Mouse (Mus musculus) kidney, postnatal 14 days (tissue): ENCODE data around the gene Gnb1l.
A peak's percentile ranks its signal among the peaks of the same experiment; 100 is the strongest.

Experiments
- DNase-seq: peaks from one replicate; pipeline ENCODE4 v3.0.0; 2022; ENCODE audit warnings: mixed read lengths

Gnb1l gene

DNA sequence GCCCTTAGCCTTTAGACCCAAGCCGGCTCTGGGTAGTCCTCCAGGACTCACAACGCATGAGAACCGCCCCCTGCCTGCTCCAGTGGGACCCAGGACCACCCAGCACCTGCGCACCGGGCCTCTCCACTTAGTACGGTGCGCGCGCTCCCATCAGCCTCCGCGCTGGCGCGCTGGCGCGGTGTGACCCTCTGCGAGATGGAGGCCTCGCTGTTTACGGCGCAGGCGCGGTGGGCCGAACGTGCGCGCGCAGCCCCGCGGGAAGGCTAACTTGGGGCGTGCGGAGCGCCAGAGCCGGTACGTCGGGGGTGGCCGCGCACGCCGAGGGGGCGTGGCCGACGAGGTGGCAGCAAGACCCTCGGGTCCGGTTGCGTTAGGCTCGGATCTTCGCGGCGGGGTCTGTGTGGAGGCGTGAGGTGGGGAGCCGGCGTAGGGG, at the start of gene Gnb1l, which contains the start of gene Rtl10:
Gene Gnb1l (plus strand): TSS at position 156 of the 433 bp plus-strand sequence.
Gene Rtl10 (plus strand): TSS at position 344 of the 433 bp plus-strand sequence.
- DNase-seq, result peak; percentile 97

DNA sequence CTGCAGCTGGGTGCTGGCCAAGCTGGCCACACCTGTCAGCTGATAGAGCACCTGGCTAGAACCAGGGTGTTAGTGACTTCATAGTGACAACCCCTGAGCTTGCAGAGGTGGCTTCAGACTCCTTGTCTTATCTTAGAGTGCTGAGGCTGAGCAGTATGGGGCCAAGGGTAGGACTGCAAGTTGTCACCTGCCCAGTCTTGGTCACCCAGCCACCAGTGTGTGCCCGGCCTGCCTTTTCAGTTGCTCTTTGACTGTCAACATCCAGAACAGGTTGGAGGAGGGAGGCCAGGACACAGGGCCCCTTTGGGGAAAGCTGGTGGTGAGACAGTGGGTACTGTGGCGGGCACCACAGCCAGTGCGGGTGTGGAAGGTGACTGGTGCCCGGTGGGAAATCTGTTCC, 49.5 kb upstream of the Gnb1l start:
- no peak for DNase-seq

DNA sequence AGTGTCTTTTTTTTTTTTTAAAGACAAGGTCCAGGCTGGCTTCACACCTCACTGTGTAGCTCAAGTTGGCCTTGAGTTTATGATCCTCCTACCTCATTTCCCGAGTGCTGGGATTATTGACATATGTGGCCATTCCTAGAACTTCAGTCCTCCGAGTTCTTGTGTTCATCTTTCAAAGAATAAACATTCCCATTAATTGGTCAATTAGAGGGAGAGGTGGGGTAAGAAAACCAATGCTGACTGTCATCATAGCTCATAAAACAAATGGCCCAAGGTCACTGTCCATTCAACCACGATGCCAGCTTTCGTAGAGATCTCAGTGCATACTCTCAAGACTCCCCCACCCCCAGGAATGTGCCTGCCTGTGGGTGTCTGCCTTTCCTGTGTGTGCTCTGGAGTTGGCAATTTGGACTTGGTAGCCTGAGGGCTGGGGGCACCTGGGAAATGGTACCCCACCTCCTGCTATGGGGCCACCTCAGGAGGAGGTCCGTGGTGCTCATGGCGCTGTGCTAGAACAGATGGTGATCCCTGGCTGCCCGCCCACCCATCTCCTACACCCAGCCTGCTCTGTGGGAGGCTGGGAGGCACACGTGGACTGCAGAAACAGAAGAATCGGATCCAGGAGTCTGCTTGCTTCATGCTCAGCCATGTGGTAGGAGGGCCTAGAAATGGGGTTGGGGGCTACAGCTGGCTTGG, 46.9 kb upstream of the Gnb1l start:
- peak; percentile 29 for DNase-seq

DNA sequence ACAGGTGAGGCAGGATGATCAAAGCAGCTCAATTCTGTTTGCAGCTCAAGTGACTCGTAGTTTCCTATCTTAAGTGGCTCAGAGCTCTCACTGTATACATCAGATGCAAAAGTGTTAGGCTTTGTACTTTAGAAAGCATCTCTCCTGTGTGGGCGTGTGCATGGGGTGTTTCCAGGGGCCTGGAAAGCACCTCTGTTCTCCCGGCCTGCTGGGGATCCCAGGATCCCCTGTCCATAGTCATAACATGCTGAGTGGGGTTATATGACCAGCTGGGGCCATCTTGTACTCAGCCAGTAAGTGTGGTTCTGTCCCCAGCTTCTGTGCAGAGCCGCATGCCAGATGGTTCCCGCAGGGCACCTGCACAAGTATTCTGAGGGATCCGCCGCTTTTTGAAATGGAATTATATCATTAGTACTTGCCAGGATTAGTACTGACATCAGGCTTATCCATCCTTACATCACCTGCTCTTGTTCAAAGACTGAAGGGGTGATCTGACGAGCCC, 46.1 kb upstream of the Gnb1l start:
- DNase-seq, result no peak

GRCm38 (mm10) chr16:18453846-18454245, 44.7 kb upstream of the Gnb1l start:
- peak; percentile 50 for DNase-seq

DNA sequence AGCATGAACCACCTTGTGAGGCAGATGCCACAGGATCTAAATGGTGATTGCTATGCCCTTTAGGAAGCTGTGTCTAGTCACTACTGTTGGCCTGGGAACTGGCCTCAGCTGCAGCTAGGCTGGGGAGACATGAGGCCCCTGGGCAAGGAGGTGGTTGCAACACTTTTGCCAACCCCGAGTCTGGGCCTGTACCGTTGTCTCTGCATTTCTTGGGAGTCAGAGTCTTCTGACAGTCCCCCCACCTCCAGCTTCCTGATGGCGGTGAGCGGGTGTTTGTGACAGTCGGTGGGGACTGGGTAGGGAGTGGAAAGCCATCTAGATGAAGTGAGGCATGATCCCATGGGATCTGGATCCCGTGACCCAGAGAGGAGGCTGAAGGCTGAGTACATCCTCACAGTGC, 43.1 kb upstream of the Gnb1l start:
- no peak for DNase-seq

DNA sequence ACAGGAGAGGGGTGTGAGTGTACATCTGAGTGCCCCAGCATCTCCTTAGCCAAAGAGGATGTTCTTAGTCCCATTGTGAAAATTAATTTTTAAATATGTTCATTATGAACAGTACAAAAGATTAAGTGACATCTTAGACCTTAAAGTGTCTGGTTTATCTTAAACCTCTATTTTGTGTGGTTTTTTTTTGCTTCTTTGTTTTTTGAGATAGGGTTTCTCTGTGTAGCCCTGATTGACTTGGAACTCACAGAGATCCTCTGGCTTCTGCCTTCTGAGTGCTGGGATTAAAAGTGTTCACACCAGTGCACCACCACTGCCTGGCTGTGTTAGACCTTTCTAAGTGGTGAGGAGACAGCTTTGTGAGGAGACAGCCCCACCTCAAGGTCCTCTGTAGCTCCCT, 39.9 kb upstream of the Gnb1l start:
- DNase-seq, result no peak

GRCm38 (mm10) chr16:18459335-18459954, 39.1 kb upstream of the Gnb1l start:
- no peak for DNase-seq

DNA sequence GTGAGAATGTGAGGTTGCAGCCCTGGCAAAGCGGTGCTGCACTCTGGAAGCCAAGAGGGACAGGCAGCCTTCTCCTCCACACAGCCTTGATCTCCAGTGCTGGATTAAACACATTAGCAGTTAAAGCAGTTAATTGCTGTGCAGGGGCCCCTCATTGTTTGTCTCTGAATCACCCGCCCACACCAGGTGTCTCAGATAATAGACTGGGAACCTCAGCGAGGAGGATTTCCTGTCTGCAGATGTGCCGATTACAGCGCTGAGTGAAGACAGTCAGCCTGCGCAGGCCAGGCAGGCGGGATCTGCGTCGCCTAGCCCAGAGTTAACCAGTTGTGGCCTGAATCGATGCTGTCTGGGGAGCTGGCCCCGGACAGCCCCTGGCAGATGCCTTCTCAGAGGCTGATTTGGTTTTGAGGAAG, 38.5 kb upstream of the Gnb1l start:
- DNase-seq, result peak; percentile 29

GRCm38 (mm10) chr16:18460826-18461225, 37.7 kb upstream of the Gnb1l start:
- DNase-seq, result no peak

GRCm38 (mm10) chr16:18462031-18462430, 36.5 kb upstream of the Gnb1l start:
- DNase-seq, result no peak

- peak; percentile 32 for DNase-seq
Measured at GRCm38 (mm10) chr16:18462598-18462997, 35.9 kb upstream of the Gnb1l start.

- no peak for DNase-seq
Measured at GRCm38 (mm10) chr16:18464271-18464670, 34.2 kb upstream of the Gnb1l start.

GRCm38 (mm10) chr16:18470829-18471228, 27.7 kb upstream of the Gnb1l start:
- DNase-seq, result no peak

DNA sequence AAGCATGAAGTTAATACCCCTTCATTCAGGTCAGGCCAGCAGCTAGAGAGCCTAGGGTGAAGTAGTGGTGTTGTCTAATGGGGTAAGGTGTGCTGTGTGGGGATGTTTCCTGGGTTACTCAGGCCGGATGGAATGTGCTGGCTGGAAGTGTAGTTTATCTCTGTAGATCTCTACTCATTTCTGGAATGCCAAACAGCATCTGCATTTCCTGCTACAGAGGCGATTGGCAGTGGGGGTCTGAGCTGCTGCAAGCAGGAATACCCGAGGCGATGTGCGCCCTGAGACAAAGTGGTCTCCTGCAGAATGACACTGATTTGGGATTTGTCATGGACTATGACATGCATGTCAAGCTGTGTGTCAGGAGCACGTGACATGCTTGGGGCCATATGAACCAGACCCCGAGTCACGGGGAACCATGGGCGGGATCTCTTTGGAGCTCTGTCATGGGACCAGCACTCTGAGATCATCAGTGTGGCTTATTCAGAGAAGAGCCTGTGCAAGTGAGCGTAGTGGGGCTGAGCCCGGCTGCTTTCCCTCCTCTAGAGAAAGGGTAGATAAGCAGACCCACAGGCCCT, 27.0 kb upstream of the Gnb1l start:
- no peak for DNase-seq

GRCm38 (mm10) chr16:18471976-18472375, 26.5 kb upstream of the Gnb1l start:
- no peak for DNase-seq

- DNase-seq, result no peak
Measured at GRCm38 (mm10) chr16:18472416-18472815, 26.1 kb upstream of the Gnb1l start.

GRCm38 (mm10) chr16:18472976-18473375, 25.5 kb upstream of the Gnb1l start:
- DNase-seq, result no peak

DNA sequence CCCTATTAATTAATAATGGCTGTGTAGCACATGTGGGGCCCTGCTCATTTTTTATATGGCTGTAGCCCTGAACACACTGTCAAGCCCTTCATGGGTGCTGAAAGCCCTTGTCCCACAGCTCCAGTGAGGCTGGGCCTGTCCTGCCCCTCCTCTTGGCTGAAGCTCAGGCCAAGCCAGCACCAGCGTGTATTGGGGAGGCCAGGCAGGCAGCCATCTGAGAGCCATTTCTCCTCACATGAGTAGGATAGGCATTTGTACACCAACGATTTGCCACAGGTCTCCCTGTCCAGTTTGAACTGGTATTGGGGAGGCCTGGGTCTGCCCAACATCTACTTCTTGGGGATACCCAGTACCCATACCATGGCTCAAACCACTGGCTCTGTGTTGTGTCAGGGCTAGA, 24.5 kb upstream of the Gnb1l start:
- DNase-seq, result no peak

GRCm38 (mm10) chr16:18477996-18478395, 20.5 kb upstream of the Gnb1l start:
- DNase-seq, result no peak

GRCm38 (mm10) chr16:18479667-18480066, 18.8 kb upstream of the Gnb1l start:
- no peak for DNase-seq

GRCm38 (mm10) chr16:18480933-18481485, 17.5 kb upstream of the Gnb1l start:
- DNase-seq, result no peak

DNA sequence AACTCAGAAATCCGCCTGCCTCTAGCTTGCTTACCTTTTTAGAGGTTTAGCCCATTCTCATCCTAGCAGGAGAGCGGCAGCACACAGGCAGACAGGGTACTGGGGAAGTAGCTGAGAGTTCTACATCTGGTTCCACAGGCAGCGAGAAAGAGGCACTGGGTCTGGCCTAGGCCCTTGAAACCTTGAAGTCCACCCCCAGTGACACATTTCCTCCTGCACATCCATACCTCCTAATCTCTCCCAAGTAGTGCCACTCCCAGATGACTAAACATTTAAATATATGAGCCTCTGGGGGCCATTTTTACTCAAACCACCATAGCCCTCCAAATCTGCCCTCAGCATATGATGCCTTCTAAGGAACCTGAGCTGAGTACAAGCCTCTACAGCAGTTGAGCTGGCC, 16.1 kb upstream of the Gnb1l start:
- no peak for DNase-seq

GRCm38 (mm10) chr16:18483839-18484238, 14.7 kb upstream of the Gnb1l start:
- no peak for DNase-seq
